Mouse (Mus musculus) hindbrain, embryonic 12.5 days (tissue): Measurements from ENCODE around the gene Dnpep. TPM values are rescaled to one million over a fixed set of nuclear protein-coding genes. Genes with fewer than 3 reads are reported as not detected.

Experiments used
- ATAC-seq: fragments of 200-750 bp; cut with Nextera tagmentation; 2 replicates; pipeline ENCODE4 v1.8.0; 2017; ENCODE audit warnings: moderate TSS enrichment; ENCODE audit not compliant: low FRiP score
- H3K27ac ChIP-seq: fragments of 300-500 bp; sonication (generic); 2 replicates; pipeline ENCODE4 v1.5.1; 2016; ENCODE audit warnings: mild to moderate bottlenecking
- H3K27me3 ChIP-seq: fragments of 300-500 bp; sonication (generic); 2 replicates; pipeline ENCODE4 v1.6.1; 2016; ENCODE audit warnings: mild to moderate bottlenecking
- H3K36me3 ChIP-seq: fragments of 300-500 bp; sonication (generic); 2 replicates; pipeline ENCODE4 v1.6.1; 2016; ENCODE audit warnings: mild to moderate bottlenecking
- H3K4me1 ChIP-seq: fragments of 300-500 bp; sonication (generic); 2 replicates; pipeline ENCODE4 v1.6.1; 2016
- H3K4me2 ChIP-seq: fragments of 300-500 bp; sonication (generic); replicated peaks from 2 replicates; pipeline ENCODE4 v1.6.1; 2016; ENCODE audit warnings: mild to moderate bottlenecking
- H3K4me3 ChIP-seq: fragments of 300-500 bp; sonication (generic); 2 replicates; pipeline ENCODE4 v1.5.1; 2016; ENCODE audit warnings: mild to moderate bottlenecking
- H3K9ac ChIP-seq: fragments of 300-500 bp; sonication (generic); 2 replicates; pipeline ENCODE4 v1.6.1; 2016; ENCODE audit warnings: mild to moderate bottlenecking, moderate library complexity
- H3K9me3 ChIP-seq: fragments of 300-500 bp; sonication (generic); replicated peaks from 2 replicates; pipeline ENCODE4 v1.6.1; 2016; ENCODE audit warnings: mild to moderate bottlenecking
- WGBS: fragments of 180-500 bp; shearing (Covaris S2); methylation state at CpG from one replicate; pipeline ENCODE4 v1.1.7; 2016; 5-methylcytosine and 5-hydroxymethylcytosine counted together
- polyA plus RNA-seq: library from polyadenylated mRNA; unstranded; fragments of >200 nt; fragmentation: Nextera tagmentation; extraction: Ambion mirVana; gene quantifications from 2 replicates; pipeline ENCODE4 v1.2.1, GENCODE M21; 2016

The Dnpep gene
- polyA plus RNA-seq, 1 experiment from 2014 or later: 175 TPM

DNA sequence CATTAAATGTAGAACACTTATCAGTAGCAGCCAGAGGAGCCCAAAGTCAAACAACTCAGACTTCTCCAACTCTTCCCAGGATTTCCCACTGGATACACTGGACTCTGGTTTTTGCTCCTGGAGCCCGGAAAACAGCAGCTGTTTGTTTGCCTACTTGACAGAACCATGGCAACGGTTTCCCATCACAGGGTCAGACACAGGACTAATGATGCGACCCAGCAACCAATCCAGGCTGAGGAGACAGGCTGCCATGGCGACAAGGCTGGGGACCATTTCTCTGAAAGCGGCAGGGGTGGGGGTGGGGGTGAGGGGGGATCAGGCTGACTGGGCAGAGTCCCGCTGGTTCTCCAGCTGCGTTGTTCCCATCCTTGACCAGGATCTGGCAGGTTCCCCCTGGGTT lies 28.4 kb downstream of the Dnpep start:
- peak; percentile 91 for ATAC-seq
- no peaks in the 10 kb centered on the region for H3K27me3 ChIP-seq
- peaks cover 26% of the 10 kb centered on the region for H3K4me1 ChIP-seq
- H3K36me3 ChIP-seq: no peaks in the 10 kb centered on the region
- H3K27ac ChIP-seq: peak overlapping the region; percentile 93
- H3K9me3 ChIP-seq: no peaks in the 10 kb centered on the region
- H3K4me3 ChIP-seq: no peak overlapping the region
- H3K9ac ChIP-seq: no peak overlapping the region
- 5% methylated on average over 7 of the region's 7 CpGs for WGBS
- peak overlapping the region; percentile 27; the same call in 1 of the 2 replicates for H3K4me2 ChIP-seq

DNA sequence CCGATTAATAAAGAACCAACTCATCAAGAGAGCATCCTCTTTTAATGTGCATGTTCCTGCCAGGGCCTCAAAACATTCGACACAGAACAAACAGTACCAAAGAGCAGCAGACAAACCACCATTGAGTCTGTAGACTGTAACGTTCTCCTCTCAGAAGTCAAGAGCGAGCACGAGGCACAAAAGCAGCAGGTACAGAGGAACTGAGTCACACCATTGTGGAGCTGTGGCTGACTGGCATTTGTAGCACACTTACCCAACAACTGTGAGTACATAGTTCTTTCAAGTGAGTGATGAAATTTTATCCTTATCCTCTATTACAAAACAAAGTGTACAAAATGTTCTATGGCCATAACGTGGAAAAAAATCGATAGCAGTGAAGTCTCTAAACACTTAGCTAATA lies 32.9 kb downstream of the Dnpep start:
- WGBS: 87% methylated on average over 7 of the region's 7 CpGs
- Histone ChIP-seq H3K27ac (no peak overlapping the region), H3K27me3 (no peaks in the 10 kb centered on the region), H3K4me2 (no peak overlapping the region), H3K4me1 (peaks cover 21% of the 10 kb centered on the region), H3K9me3 (no peaks in the 10 kb centered on the region), H3K36me3 (no peaks in the 10 kb centered on the region), H3K9ac (no peak overlapping the region), H3K4me3 (no peak overlapping the region)
- no peak for ATAC-seq

GRCm38 (mm10) chr1:75283017-75283416 lies 34.8 kb downstream of the Dnpep start:
- 68% methylated on average over 5 of the region's 5 CpGs for whole genome bisulfite sequencing
- peaks cover 6% of the 10 kb centered on the region for H3K4me1 ChIP-seq
- H3K27ac ChIP-seq: no peak overlapping the region
- no peak overlapping the region for H3K4me3 ChIP-seq
- H3K9me3 ChIP-seq: no peaks in the 10 kb centered on the region
- H3K4me2 ChIP-seq: no peak overlapping the region
- no peak for ATAC-seq
- H3K9ac ChIP-seq: no peak overlapping the region
- peaks cover 12% of the 10 kb centered on the region; the same call in 1 of the 2 replicates for H3K27me3 ChIP-seq
- H3K36me3 ChIP-seq: no peaks in the 10 kb centered on the region

GRCm38 (mm10) chr1:75278228-75278627 lies 39.6 kb downstream of the Dnpep start, which contains the start of gene Resp18:
Gene Resp18 (minus strand): TSS chr1:75278415.
- Histone ChIP-seq H3K4me3 (peak within 1 kb of the TSS; percentile 37), H3K4me2 (peak within 1 kb of the TSS; percentile 50), H3K9ac (peak within 1 kb of the TSS; percentile 53), H3K4me1 (0 out of 2 replicates have a peak, but pooled peaks cover 3% of the 10 kb centered on the region), H3K9me3 (no peaks in the 10 kb centered on the region), H3K27ac (no peak within 1 kb of the TSS), H3K36me3 (no peaks in the 10 kb centered on the region), H3K27me3 (peaks cover 43% of the 10 kb centered on the region)
- 4% methylated on average over 13 of the region's 13 CpGs for WGBS
- 0 out of 2 replicates have a peak, but pooled peaks have one; percentile 19 for ATAC-seq

GRCm38 (mm10) chr1:75277195-75278188 lies 40.3 kb downstream of the Dnpep start:
- peak overlapping the region; percentile 50 for H3K4me2 ChIP-seq
- ATAC-seq: peak; percentile 52; the same call in 1 of the 2 replicates
- H3K4me3 ChIP-seq: peak overlapping the region; percentile 37
- H3K27ac ChIP-seq: no peak overlapping the region
- peak overlapping the region; percentile 53 for H3K9ac ChIP-seq
- H3K36me3 ChIP-seq: no peaks in the 10 kb centered on the region
- WGBS: 4% methylated on average over 23 of the region's 23 CpGs
- 0 out of 2 replicates have a peak, but pooled peaks cover 3% of the 10 kb centered on the region for H3K4me1 ChIP-seq
- no peaks in the 10 kb centered on the region for H3K9me3 ChIP-seq
- peaks cover 46% of the 10 kb centered on the region for H3K27me3 ChIP-seq

DNA sequence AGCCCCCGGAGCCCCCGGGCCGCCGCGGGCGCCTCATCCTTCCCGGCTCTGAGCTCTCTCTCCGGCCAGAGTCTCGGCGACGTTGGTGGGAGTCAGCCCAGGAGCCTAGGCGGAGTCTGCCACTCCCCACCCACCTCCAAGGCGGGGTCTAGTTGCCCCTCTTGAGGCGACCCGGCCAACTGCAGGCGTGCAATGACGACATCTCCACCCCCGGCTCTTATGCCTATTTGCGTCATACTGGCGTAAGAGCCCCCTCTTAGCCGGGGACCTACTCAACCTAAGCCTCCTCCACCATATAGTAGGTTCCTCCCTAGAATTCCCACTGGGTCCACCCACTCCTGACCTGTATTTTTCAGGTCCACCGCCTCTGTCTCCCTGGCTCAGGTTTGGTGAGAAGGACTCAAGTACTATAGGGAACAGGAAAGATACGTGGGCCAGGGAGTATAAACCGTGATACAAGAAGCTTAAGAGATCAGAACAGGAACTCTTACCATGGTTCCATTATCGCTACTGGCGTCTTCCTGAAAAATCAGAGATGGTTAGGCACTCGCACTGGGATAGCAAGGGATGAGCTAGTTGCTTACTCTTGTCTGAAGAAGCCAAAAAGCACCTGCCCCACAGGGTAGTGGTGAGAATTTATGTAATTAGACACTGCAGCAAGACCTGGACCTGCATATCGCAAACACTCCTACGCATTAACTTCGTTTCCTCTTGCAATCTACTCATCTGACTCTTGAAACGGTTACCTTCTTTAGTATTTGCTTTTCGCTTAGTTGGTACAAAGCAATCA lies 53.5 kb downstream of the Dnpep start, which contains the start of gene Ptprn:
Ptprn (minus strand) TSS at position 412 of the 790 bp plus-strand sequence.
- peak within 1 kb of the TSS; percentile 48 for H3K4me3 ChIP-seq
- peak; percentile 74 for ATAC-seq
- H3K4me1 ChIP-seq: peaks cover 13% of the 10 kb centered on the region
- H3K4me2 ChIP-seq: peak within 1 kb of the TSS; percentile 65
- WGBS: 12% methylated on average over 32 of the region's 32 CpGs
- H3K9me3 ChIP-seq: no peaks in the 10 kb centered on the region
- peak within 1 kb of the TSS; percentile 60 for H3K9ac ChIP-seq
- H3K27ac ChIP-seq: no peak within 1 kb of the TSS
- H3K36me3 ChIP-seq: no peaks in the 10 kb centered on the region
- H3K27me3 ChIP-seq: peaks cover 73% of the 10 kb centered on the region

GRCm38 (mm10) chr1:75262969-75263951 lies 54.5 kb downstream of the Dnpep start:
- H3K4me2 ChIP-seq: peak overlapping the region; percentile 65
- ATAC-seq: peak; percentile 74

DNA sequence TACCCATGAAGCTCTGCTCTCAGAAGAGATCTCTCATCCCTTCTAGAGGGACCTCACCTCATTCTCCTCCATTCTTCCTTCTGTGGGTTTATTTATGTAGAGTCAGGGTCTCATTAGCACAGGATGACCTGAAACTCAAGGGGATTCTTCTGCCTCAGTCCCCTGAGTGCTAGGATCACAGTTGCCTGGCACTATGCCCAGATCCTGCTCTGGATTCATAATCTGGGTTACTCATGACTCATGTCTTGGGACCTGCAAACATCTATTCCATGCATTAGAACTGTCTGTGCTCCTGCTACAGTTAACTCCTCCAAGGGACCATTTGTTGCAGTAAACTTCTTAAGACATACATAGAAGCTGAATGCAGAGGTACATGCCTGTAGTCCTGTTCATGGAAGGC lies 56.5 kb downstream of the Dnpep start:
- Histone ChIP-seq H3K4me1 (peaks cover 13% of the 10 kb centered on the region), H3K27me3 (peaks cover 70% of the 10 kb centered on the region), H3K36me3 (no peaks in the 10 kb centered on the region), H3K4me2 (no peak overlapping the region), H3K4me3 (no peak overlapping the region), H3K9me3 (no peaks in the 10 kb centered on the region), H3K27ac (no peak overlapping the region), H3K9ac (no peak overlapping the region)
- no peak for ATAC-seq

More at GRCm38 (mm10) chr1:75262969-75263951, 54.5 kb downstream of the Dnpep start:
- peak overlapping the region; percentile 48 for H3K4me3 ChIP-seq
- peaks cover 13% of the 10 kb centered on the region for H3K4me1 ChIP-seq
- no peaks in the 10 kb centered on the region for H3K36me3 ChIP-seq
- H3K27ac ChIP-seq: no peak overlapping the region
- H3K9ac ChIP-seq: peak overlapping the region; percentile 60
- peaks cover 69% of the 10 kb centered on the region for H3K27me3 ChIP-seq
- 2% methylated on average over 40 of the region's 40 CpGs for WGBS
- H3K9me3 ChIP-seq: no peaks in the 10 kb centered on the region

Other genes starting within 250 kb of the Dnpep start
- gene Nhej1, start 192.8 kb downstream of the Dnpep start, polyA plus RNA-seq: 10.5 and 12.8 TPM in 2 replicates
- gene Slc23a3, start 184.1 kb downstream of the Dnpep start, polyA plus RNA-seq: 0.10 TPM in 1 of 2 replicates, not detected in the other
- 66.4 and 67.0 TPM in 2 replicates for gene Cnppd1, start 175.3 kb downstream of the Dnpep start, polyA plus RNA-seq
- gene Retreg2, start 175.2 kb downstream of the Dnpep start, polyA plus RNA-seq: 81.6 and 83.1 TPM in 2 replicates
- gene Zfand2b, start 149.3 kb downstream of the Dnpep start, polyA plus RNA-seq: 37.6 and 38.8 TPM in 2 replicates
- gene Abcb6, start 137.6 kb downstream of the Dnpep start, polyA plus RNA-seq: 37.9 and 41.3 TPM in 2 replicates
- gene Ankzf1, start 125.8 kb downstream of the Dnpep start, polyA plus RNA-seq: 24.1 and 25.6 TPM in 2 replicates
- gene Atg9a, start 125.8 kb downstream of the Dnpep start, polyA plus RNA-seq: 38.4 and 43.7 TPM in 2 replicates
- gene Glb1l, start 107.2 kb downstream of the Dnpep start, polyA plus RNA-seq: 21.2 and 26.3 TPM in 2 replicates
- gene Stk16, start 107.2 kb downstream of the Dnpep start, polyA plus RNA-seq: 125 and 130 TPM in 2 replicates
- gene Tuba4a, start 98.1 kb downstream of the Dnpep start, polyA plus RNA-seq: 10.3 and 11.1 TPM in 2 replicates
- gene A630095N17Rik, start 85.9 kb downstream of the Dnpep start, polyA plus RNA-seq: not detected in 2 replicates
- 54.6 and 55.2 TPM in 2 replicates for gene Dnajb2, start 81.6 kb downstream of the Dnpep start, polyA plus RNA-seq
- gene Ptprn, start 53.5 kb downstream of the Dnpep start, polyA plus RNA-seq: 11.7 and 12.6 TPM in 2 replicates
- 50.0 and 56.8 TPM in 2 replicates for gene Resp18, start 39.6 kb downstream of the Dnpep start, polyA plus RNA-seq
- gene Des, start 42.3 kb upstream of the Dnpep start, polyA plus RNA-seq: 2.3 and 10.5 TPM in 2 replicates
- gene Speg, start 57.3 kb upstream of the Dnpep start, polyA plus RNA-seq: 19.1 and 19.7 TPM in 2 replicates
- gene Gmppa, start 117.9 kb upstream of the Dnpep start, polyA plus RNA-seq: 73.1 and 74.1 TPM in 2 replicates
- 18.3 and 19.0 TPM in 2 replicates for gene Asic4, start 132.4 kb upstream of the Dnpep start, polyA plus RNA-seq
- gene Chpf, start 161.3 kb upstream of the Dnpep start, polyA plus RNA-seq: 39.2 and 41.5 TPM in 2 replicates
- gene Tmem198, start 161.5 kb upstream of the Dnpep start, polyA plus RNA-seq: 25.3 and 25.7 TPM in 2 replicates
- 63.4 and 66.4 TPM in 2 replicates for gene Obsl1, start 188.5 kb upstream of the Dnpep start, polyA plus RNA-seq
- gene Inha, start 189.1 kb upstream of the Dnpep start, polyA plus RNA-seq: 8.6 and 9.2 TPM in 2 replicates
- gene Stk11ip, start 203.5 kb upstream of the Dnpep start, polyA plus RNA-seq: 25.7 and 29.3 TPM in 2 replicates
- 36.9 and 38.6 TPM in 2 replicates for gene Slc4a3, start 228.3 kb upstream of the Dnpep start, polyA plus RNA-seq